ENCODE assay signal across 8 mouse cellular contexts in the genomic region with DNA sequence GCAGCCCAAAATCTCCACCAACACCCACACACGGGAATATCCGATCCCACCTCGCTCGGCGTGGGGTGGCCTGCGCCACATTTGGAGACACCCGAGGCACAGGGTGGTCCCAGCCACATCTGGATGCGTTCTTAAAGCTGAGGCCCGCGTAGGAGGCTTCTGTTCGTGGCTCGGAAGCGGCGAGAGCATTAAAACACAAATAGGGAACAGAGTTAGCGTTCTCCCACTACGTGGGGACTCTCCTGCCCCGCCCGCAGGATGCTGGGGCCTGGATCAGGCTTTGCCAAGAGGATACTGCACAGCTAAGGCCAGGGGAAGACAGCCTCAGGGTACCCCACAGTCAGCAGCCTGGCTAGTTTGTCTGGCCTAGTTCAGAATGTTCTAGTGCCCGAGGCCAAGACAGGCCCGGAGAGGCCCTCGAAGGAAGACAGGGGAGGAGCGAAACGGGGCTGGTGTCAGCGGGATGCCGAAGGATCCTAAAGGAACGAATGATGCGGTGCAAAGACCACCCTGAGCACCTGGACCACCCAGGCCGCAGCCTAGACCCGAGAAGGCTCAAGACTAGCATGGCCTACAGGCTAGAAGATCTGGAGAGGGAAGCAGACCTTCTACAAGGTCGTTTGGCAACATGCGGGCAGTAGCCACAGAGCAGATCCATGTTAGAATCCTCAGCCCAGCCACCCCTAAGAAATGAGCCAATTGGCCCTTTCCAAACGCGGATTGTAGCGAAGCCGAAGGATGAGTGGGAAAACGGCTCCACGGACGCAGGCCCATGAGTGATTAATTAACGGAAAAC.
DNase-seq lines count a peak whose midpoint lies in the region; ATAC-seq and TF ChIP-seq lines count a peak whose summit lies in the region.

No protein-coding gene starts in this region.

- H3K9me3 ChIP-seq in lung, postnatal 0 days (ENCODE audit: low read length): no peaks in the 10 kb centered on the region
- H3K9me3 ChIP-seq in forebrain, postnatal 0 days (ENCODE audit: low read length): no peaks in the 10 kb centered on the region
- H3K9me3 ChIP-seq in limb, embryonic 15.5 days: no peaks in the 10 kb centered on the region
- H3K9me3 ChIP-seq in stomach, embryonic 15.5 days: no peaks in the 10 kb centered on the region

- TF ChIP-seq EP300 in lung, postnatal 0 days (IDR thresholded peaks at IDR 0.05): no peak

- no peaks in the 10 kb centered on the region for H3K36me3 ChIP-seq in lung, postnatal 0 days (ENCODE audit: insufficient read depth, low read length)
- H3K36me3 ChIP-seq in forebrain, postnatal 0 days (ENCODE audit: insufficient read depth): no peaks in the 10 kb centered on the region
- H3K36me3 ChIP-seq in limb, embryonic 15.5 days: no peaks in the 10 kb centered on the region
- no peaks in the 10 kb centered on the region for H3K36me3 ChIP-seq in stomach, embryonic 15.5 days

- H3K4me2 ChIP-seq in lung, postnatal 0 days (replicated peaks; ENCODE audit: low read depth, low read length): peak overlapping the region; percentile 59
- peak overlapping the region; percentile 50 for H3K4me2 ChIP-seq in forebrain, postnatal 0 days (ENCODE audit: low read depth)
- H3K4me2 ChIP-seq in limb, embryonic 15.5 days: peak overlapping the region; percentile 88
- peak overlapping the region; percentile 87 for H3K4me2 ChIP-seq in stomach, embryonic 15.5 days

- H3K4me3 ChIP-seq in lung, postnatal 0 days (ENCODE audit: low read depth, low read length): peak overlapping the region; percentile 26
- peak overlapping the region; percentile 22 for H3K4me3 ChIP-seq in forebrain, postnatal 0 days (ENCODE audit: low read depth, low read length)
- H3K4me3 ChIP-seq in limb, embryonic 15.5 days: peak overlapping the region; percentile 39
- H3K4me3 ChIP-seq in stomach, embryonic 15.5 days (replicated peaks): peak overlapping the region; percentile 36

- WGBS in lung, postnatal 0 days: 48% methylated on average over 39 of the region's 39 CpGs
- 10% methylated on average over 39 of the region's 39 CpGs for WGBS in forebrain, postnatal 0 days
- WGBS in limb, embryonic 15.5 days: 20% methylated on average over 39 of the region's 39 CpGs
- 44% methylated on average over 39 of the region's 39 CpGs for WGBS in stomach, embryonic 15.5 days

- ATAC-seq in lung, postnatal 0 days: no peak
- ATAC-seq in forebrain, postnatal 0 days: peak; percentile 38
- peak; percentile 44; the same call in 1 of the 2 replicates for ATAC-seq in limb, embryonic 15.5 days (ENCODE audit: insufficient number of reproducible peaks, low FRiP score, low TSS enrichment, low read depth)
- ATAC-seq in stomach, embryonic 15.5 days (ENCODE audit: insufficient read depth, low FRiP score, low read depth): 0 out of 2 replicates have a peak, but pooled peaks have one; percentile 27

- H3K4me1 ChIP-seq in lung, postnatal 0 days (ENCODE audit: insufficient read depth, low read depth, low read length): no peaks in the 10 kb centered on the region
- no peaks in the 10 kb centered on the region for H3K4me1 ChIP-seq in forebrain, postnatal 0 days (ENCODE audit: insufficient read depth)
- H3K4me1 ChIP-seq in limb, embryonic 15.5 days: peaks cover 33% of the 10 kb centered on the region
- H3K4me1 ChIP-seq in stomach, embryonic 15.5 days: peaks cover 24% of the 10 kb centered on the region

- TF ChIP-seq CTCF in lung, postnatal 0 days (IDR thresholded peaks at IDR 0.05): no peak
- TF ChIP-seq CTCF in forebrain, postnatal 0 days (IDR thresholded peaks at IDR 0.05; ENCODE audit: low read depth): no peak

- H3K27ac ChIP-seq in lung, postnatal 0 days (ENCODE audit: low read length): no peak overlapping the region
- no peak overlapping the region for H3K27ac ChIP-seq in forebrain, postnatal 0 days (ENCODE audit: low read depth, low read length)
- no peak overlapping the region for H3K27ac ChIP-seq in limb, embryonic 15.5 days
- no peak overlapping the region for H3K27ac ChIP-seq in stomach, embryonic 15.5 days

- H3K9ac ChIP-seq in lung, postnatal 0 days (replicated peaks; ENCODE audit: low read depth): no peak overlapping the region
- 0 out of 2 replicates have a peak overlapping the region, but pooled peaks have one; percentile 22 for H3K9ac ChIP-seq in forebrain, postnatal 0 days
- peak overlapping the region; percentile 8; the same call in 1 of the 2 replicates for H3K9ac ChIP-seq in limb, embryonic 15.5 days
- H3K9ac ChIP-seq in stomach, embryonic 15.5 days: no peak overlapping the region

- DNase-seq in lung, postnatal 0 days (ENCODE audit: low spot score): no peak
- no peak for DNase-seq in lung, adult 18-20 months
- peak; percentile 58 for DNase-seq in forebrain, postnatal 0 days
- no peak for DNase-seq in thymus, adult 18-20 months
- DNase-seq in layer of hippocampus, postnatal 25 days (ENCODE audit: extremely low spot score in 1 of 2, low spot score in 1 of 2): no peak
- DNase-seq in gastrocnemius, postnatal 10 days: no peak

- peaks cover 22% of the 10 kb centered on the region; the same call in 1 of the 2 replicates for H3K27me3 ChIP-seq in lung, postnatal 0 days (replicated peaks; ENCODE audit: insufficient read depth, low read length)
- peaks cover 79% of the 10 kb centered on the region for H3K27me3 ChIP-seq in forebrain, postnatal 0 days (ENCODE audit: insufficient read depth, low read length)
- peaks cover 56% of the 10 kb centered on the region for H3K27me3 ChIP-seq in limb, embryonic 15.5 days
- peaks cover 29% of the 10 kb centered on the region for H3K27me3 ChIP-seq in stomach, embryonic 15.5 days (replicated peaks)

Comparison
In these comparisons a context has a peak if more than half of its experiments do, and no peak if none do; other contexts are left out.
1. H3K9ac ChIP-seq: peak in forebrain, postnatal 0 days (single experiment) and limb, embryonic 15.5 days (single experiment); none in lung, postnatal 0 days (single experiment) and stomach, embryonic 15.5 days (single experiment).
2. Peak in every context shown above with its lines, with median percentiles within 50 percentile points of each other: H3K4me2 ChIP-seq and H3K4me3 ChIP-seq.